Mouse (Mus musculus): Measurements from ENCODE around the gene Enpp1. TPM values are rescaled to one million over a fixed set of nuclear protein-coding genes. Genes with fewer than 3 reads are reported as not detected.
"Not testable (repeated sequence)": the region's sequence is repeated elsewhere in the genome, so short reads cannot be mapped to it uniquely, and the experiment has no call there.

Enpp1 gene
- total RNA-seq, 4 experiments from 2014 or later: 5.2 to 6.5 (median 5.5) TPM

- no peak for DNase-seq (ENCODE audit: low spot score)
Measured at GRCm38 (mm10) chr10:24638306-24639070, 73.5 kb downstream of the Enpp1 start.

GRCm38 (mm10) chr10:24636986-24637385 is 75.0 kb downstream of the Enpp1 start:
- DNase-seq (ENCODE audit: low spot score): no peak

- no peak for DNase-seq (ENCODE audit: low spot score)
Measured at GRCm38 (mm10) chr10:24635884-24636283, 76.1 kb downstream of the Enpp1 start.

- no peak for DNase-seq (ENCODE audit: low spot score)
Measured at GRCm38 (mm10) chr10:24635331-24635815, 76.6 kb downstream of the Enpp1 start.

GRCm38 (mm10) chr10:24634288-24634687 is 77.7 kb downstream of the Enpp1 start:
- DNase-seq (ENCODE audit: low spot score): peak; percentile 69

GRCm38 (mm10) chr10:24631122-24631521 is 80.8 kb downstream of the Enpp1 start:
- no peak for DNase-seq (ENCODE audit: low spot score)

- DNase-seq (ENCODE audit: low spot score): peak; percentile 59
Measured at GRCm38 (mm10) chr10:24630469-24631081, 81.4 kb downstream of the Enpp1 start.

GRCm38 (mm10) chr10:24629086-24629720 is 82.8 kb downstream of the Enpp1 start:
- DNase-seq (ENCODE audit: low spot score): no peak

- DNase-seq (ENCODE audit: low spot score): no peak
Measured at GRCm38 (mm10) chr10:24628466-24628865, 83.5 kb downstream of the Enpp1 start.

GRCm38 (mm10) chr10:24627262-24627661 is 84.7 kb downstream of the Enpp1 start:
- no peak for DNase-seq (ENCODE audit: low spot score)

- peak; percentile 80 for DNase-seq (ENCODE audit: low spot score)
Measured at GRCm38 (mm10) chr10:24625060-24625701, 86.8 kb downstream of the Enpp1 start.

- peak; percentile 81 for DNase-seq (ENCODE audit: low spot score)
Measured at GRCm38 (mm10) chr10:24622586-24622985, 89.4 kb downstream of the Enpp1 start.

- peak; percentile 68 for DNase-seq (ENCODE audit: low spot score)
Measured at GRCm38 (mm10) chr10:24621572-24621971, 90.4 kb downstream of the Enpp1 start.

GRCm38 (mm10) chr10:24616572-24616971 is 95.4 kb downstream of the Enpp1 start:
- DNase-seq (ENCODE audit: low spot score): not testable (repeated sequence)

- no peak for DNase-seq (ENCODE audit: low spot score)
Measured at GRCm38 (mm10) chr10:24615799-24616198, 96.2 kb downstream of the Enpp1 start.

- DNase-seq (ENCODE audit: low spot score): no peak
Measured at GRCm38 (mm10) chr10:24614726-24615125, 97.2 kb downstream of the Enpp1 start.

- DNase-seq (ENCODE audit: low spot score): peak; percentile 78
Measured at GRCm38 (mm10) chr10:24609766-24610165, 102.2 kb downstream of the Enpp1 start.

GRCm38 (mm10) chr10:24609146-24609545 is 102.8 kb downstream of the Enpp1 start:
- no peak for DNase-seq (ENCODE audit: low spot score)

- DNase-seq (ENCODE audit: low spot score): no peak
Measured at GRCm38 (mm10) chr10:24603727-24604126, 108.2 kb downstream of the Enpp1 start.

GRCm38 (mm10) chr10:24603035-24603434 is 108.9 kb downstream of the Enpp1 start:
- no peak for DNase-seq (ENCODE audit: low spot score)

GRCm38 (mm10) chr10:24599802-24600201 is 112.2 kb downstream of the Enpp1 start:
- peak; percentile 52 for DNase-seq (ENCODE audit: low spot score)

GRCm38 (mm10) chr10:24598693-24599092 is 113.3 kb downstream of the Enpp1 start:
- no peak for DNase-seq (ENCODE audit: low spot score)

Data from heart, adult 8-10 months (tissue).